Mouse (Mus musculus): ENCODE data around the gene Bbs4. TPM values are rescaled to one million over a fixed set of nuclear protein-coding genes. Genes with fewer than 3 reads are reported as not detected.
A peak's percentile ranks its signal among the peaks of the same experiment; 100 is the strongest.

Bbs4 gene
- total RNA-seq, 4 experiments from 2014 or later: 42.5 to 46.1 (median 43.1) TPM

DNA sequence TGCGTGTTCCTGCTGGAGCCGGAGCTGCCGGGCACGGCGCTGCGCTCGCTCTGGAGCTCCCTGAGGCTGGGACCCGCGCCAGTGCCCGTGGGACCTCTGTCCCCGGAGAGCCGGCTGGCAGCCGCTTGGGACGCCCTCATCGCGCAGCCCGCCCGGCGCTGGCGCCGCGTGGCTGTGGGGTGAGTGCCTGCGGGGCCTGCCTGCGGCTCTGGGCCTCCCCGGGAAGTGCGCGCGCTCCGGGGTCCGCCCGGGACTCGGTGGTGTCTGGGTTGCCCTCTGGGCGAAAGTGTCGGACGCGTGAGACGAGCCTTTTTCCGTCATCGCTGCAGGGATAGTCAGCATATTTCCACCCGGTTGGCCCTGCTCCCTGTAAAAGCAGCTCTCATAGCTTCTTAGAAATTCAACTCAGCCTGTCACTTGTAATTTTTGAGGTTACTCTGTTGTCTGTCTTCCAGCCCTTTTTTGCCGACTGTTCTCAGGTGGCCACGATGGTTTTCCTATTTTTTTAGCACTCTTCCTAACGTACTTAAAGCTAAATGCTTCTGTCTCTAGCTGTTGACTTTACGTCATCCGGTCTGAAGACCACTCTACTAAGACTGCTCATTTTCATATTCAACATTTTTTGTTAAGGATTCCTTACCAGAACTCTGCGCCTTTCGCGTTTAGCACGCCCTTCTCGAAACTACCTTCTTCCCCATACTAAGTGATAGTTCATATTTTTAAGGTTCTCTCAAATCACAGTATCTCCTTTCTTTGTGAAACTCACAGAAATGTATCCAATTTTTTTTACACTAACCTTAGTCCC lies 61.4 kb downstream of the Bbs4 start:
- DNase-seq (ENCODE audit: low spot score in 2 of 2): no peak

DNA sequence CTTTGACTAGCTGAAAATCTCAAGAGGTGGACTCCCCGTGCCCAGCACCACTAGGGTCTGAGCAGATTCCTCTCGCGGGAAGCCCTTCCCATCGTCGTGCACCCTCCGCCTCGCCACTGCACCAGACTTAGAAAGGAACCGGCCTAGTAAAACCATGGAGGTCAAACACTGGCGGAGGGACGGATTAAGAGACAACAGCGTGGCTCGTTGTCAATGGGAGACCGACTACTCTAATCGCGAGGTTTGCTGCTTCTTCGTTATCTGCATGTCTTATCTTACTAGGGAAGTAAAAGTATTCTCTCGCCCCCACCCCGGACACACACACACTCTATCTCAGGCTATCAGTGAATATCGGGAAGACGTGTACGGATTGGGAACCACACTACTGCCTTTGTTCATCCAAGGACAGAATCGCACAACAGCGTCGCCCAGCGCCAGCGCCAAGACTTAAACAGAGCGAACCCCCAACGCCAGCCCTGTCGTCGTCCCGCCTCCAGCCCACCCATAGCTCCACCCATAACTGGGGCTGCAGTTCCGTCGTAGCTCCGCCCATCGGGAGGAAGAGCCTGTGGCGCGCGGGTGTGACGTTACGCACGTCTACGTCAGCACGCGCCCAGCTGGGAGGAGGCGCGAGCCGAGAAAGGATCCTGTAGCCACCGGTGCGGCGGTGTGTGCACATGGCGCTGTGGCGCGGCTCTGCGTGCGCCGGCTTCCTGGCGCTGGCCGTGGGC lies 62.2 kb downstream of the Bbs4 start, which contains the start of gene Adpgk:
Gene Adpgk (plus strand): TSS at position 602 of the 731 bp plus-strand sequence.
- DNase-seq (ENCODE audit: low spot score in 2 of 2): peak; percentile 92 to 98

DNA sequence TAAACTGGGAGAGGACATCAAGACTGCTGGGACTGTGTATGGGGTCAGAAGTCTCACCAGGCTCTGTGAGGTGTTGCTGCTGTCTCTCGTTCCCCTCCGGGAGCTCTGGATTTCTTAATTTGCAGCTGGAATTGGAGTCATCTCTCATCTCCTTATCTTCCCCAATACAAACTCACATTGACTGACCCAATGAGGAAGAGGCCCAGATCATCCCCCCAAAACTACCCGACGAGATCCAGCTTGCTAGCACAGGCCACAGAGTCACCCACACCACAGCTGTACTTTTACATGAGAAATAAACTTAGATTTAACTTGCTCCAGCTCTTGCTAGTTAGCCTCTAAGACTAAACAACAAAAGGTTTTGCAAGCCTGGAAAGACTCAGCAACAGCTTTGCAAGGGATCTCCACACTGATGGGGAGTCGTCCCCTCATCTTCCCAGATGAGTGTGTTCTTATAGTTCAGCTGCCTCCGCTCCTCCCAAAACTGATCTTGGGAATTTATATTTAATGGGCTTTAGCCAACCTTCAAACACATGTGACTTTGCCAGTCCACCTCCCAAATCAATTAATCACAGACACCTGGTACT lies 63.7 kb downstream of the Bbs4 start:
- DNase-seq (ENCODE audit: low spot score in 2 of 2): no peak

DNA sequence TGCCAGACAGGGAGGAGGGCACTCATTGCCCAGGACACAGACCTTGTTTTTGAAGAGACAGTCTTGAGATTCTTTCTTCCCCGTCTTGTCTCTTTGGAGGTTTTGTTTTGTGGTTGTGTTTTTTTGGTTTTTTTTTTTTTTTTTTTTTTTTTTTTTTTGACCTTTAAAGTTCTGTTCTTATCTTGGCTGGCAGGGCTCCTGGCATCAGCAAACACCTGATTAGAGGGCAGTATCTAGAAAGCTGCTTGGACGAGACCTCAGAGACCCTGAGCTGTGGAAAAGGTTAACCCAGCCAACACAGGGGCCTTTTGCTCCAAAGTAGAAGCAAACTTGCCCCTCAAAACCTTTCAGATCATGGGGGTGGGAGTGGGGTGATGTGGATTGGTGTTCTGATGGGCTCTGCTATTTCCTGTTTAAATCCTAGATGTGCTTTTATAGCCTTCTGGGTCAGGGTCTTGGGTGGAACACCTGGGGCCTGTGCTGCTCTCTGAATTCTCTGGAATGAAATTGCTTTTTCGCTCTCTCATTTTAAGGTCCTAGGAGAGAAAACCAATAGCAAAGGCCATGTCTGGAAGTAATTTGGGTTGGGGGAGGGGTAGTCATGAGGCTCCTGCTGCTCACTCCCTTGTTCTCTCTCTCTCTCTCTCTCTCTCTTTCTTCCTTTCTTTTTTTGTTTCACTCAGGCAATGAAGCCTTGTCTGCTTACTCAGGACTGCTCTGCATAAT lies 64.5 kb downstream of the Bbs4 start:
- DNase-seq (ENCODE audit: low spot score in 2 of 2): no peak

DNA sequence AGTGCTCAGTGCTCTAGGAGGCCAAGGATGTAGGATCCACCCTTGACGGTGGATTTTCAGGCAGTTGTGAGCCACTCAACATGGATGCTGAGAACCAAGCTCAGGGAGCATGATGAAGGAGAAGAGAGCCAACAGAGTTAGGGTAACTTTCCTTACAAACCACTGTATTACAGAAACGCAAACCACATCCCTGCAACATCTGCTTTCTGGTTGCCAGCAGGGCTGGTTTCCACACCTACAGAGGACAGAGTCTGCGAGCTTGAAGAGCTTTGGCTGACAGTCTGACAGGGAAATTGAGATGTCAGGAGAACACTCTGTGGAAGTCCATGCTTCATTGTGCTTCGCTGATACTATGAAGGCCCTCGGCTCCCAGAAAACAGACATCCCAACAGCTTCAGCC lies 65.2 kb downstream of the Bbs4 start:
- DNase-seq (ENCODE audit: low spot score in 2 of 2): no peak

DNA sequence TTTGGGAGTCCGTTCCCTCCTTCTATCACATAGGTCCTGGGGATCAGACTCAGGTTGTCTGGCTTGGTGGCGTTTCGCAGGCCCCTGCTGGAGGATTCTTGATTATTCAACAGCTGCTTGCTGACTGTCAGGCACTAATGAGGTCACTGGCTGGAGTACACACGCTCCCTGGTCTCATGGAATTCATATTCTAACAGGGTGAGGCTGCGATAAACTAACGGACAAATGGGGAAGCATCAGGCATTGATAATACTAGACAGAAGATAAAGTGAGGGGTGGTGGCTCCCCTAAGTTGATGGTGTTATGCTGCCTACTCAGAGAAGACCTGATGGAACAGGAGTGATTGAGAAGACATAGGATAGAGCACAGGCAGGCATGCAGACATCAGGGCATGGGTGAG lies 67.7 kb downstream of the Bbs4 start:
- DNase-seq (ENCODE audit: low spot score in 2 of 2): no peak

DNA sequence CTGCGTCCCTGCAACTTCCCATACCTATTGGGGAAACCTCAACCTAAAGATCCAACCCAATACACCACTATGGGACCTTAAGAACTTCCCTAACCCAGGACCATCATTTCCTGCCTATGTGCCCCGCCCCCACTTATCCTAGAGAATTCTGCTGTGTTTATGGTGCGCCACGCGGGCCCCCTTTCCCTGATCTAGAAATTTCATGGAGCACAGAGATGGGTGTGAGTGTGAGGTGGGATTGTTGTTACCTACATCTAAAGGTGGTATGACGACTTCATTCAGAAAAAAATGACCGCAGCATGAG lies 70.7 kb downstream of the Bbs4 start:
- no peak for DNase-seq (ENCODE audit: low spot score in 2 of 2)

DNA sequence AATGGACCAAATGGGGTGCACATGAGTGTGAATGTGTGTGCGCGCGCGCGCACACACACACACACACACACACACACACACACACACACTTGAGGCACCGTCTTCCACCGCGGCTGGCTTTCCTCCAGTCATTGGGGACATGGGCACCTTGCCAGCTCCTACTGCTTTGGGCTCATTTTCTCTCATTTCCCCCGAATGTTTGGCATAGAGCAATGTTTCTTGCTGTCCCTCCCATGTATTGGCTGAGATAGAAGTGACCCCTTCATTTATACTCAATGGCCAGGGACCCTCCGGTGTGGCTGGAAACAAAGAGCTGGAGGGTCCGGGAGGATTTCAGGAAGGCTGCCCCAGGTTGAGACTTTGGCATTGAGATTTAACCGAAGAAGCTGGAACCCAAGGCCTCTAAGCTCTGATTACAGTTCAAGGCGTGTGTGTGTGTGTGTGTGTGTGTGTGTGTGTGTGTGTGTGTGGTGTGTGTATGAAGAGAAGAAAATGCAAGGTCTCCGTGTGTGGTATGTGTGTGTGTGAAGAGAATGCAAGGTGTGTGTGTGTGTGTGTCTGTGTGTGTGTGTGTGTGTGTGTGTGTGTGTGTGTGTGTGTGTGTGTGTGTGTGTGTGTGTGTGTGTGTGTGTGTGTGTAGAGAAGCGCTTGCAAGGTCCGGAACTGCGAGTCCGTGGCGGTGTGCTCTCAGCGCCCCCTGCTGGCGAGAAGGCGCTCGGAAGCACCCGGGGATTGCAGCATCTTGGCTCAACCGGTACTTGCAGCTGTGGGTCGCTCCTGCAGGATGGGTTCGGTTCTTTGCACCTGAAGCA lies 71.2 kb downstream of the Bbs4 start:
- peak; percentile 51 to 67 for DNase-seq (ENCODE audit: low spot score in 2 of 2)

DNA sequence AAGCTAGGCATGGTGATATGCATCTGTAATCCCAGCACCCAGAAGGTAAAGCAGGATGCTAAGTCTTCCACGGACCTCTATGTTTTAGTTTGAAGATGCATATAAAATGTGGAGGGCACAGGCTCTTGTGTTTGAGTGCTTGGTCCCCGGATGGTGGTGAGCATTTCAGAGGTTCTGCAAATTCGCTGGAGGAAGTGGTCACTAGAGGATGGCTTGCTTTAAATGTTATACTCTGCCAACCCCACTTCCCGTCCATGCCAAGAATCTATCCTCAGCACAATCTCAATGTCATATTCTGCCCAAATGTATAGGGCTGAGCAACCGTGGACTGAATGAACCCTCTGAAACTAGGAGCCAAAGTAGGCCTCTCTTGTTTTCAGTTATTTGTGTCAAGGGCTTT lies 72.4 kb downstream of the Bbs4 start:
- no peak for DNase-seq (ENCODE audit: low spot score in 2 of 2)

DNA sequence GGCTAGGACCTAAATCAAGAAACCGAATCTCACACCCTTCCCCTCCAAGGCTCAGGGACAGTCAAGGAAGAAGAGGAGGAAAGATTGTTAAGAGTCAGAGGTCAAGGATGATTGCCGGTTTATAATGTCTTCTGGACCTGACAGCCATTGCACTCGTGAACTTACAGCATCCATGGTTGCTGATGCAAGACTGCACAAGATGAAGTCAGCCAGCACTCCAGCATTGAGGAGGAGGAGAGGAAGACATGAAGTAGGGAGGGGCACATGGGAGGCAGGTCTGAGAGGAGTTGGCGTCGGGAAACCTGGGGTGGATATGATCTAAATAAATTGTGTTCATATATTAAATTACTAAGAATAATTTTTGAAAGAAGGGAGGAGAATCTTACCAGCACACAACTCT lies 74.6 kb downstream of the Bbs4 start:
- no peak for DNase-seq (ENCODE audit: low spot score in 2 of 2)

DNA sequence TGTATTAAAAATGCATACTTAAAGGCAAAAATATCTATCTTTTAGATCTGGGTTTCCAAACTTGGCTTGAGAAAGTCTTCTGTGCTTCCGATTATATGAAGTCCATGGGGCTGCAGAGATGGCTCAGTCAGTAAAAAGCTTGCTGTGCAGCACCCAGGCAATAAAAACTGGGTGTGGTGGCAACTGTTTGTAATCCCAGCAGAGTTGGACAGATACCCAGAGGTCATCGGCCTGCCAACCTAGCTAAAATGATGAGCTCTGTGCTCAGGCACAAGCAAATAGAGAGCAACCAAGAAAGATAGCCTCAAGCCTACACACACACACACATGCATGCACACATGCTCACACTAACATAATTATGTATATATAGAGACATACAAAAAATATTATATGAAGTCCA lies 75.1 kb downstream of the Bbs4 start:
- no peak for DNase-seq (ENCODE audit: low spot score in 2 of 2)

DNA sequence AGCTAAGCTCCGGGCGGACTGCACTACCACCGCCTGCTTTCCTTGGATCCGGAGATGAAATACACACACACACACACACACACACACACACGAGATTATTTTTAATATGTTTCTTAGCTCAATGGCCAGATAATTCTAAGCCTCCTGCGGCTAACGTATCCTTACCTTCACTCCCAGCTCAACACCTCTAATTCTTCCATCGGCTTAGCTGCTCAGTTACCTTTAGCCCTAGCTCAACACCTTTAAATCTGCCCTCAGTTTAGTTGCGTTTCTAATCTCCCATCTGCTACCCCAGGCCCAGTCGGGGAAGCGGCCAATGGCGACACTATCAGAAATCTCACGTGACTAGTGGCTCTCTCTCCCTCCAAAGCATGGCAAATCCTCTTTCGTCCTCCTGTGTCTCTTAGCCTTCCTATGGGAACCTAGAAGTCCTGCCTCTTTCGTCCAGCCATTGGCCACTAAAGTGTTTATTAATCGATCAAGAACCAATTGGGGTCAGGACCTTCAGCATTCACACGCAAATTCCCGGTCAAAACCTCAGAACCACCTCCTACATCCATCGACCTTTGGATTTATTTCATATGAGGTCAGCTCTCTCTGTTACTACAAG lies 78.4 kb downstream of the Bbs4 start:
- DNase-seq (ENCODE audit: low spot score in 2 of 2): no peak

DNA sequence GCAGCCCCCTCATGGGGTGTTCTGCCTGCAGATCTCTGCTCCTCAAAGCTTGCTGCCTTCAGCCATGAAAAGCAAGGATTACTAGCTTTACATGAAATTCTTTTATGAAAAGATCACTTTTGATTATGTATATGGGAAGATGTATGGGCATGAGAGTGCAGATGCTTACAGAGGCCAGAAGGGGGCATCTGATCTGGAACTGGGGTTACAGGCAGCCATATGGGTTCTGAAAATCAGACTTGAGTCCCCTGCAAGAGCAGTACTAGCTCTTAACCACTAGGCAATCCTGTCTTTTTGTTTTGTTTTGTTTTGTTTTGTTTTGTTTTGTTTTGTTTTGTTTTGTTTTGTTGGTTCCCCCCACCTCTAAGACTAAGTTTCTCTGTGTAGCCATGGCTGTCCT lies 80.1 kb downstream of the Bbs4 start:
- no peak for DNase-seq (ENCODE audit: low spot score in 2 of 2)

Other genes starting within 250 kb of the Bbs4 start
- gene Adpgk, start 62.0 kb downstream of the Bbs4 start, total RNA-seq (2022): 10 to 100 TPM; 13.6 to 16.4 (median 14.4) TPM
- 100 to 1,000 TPM; 101 to 107 (median 103) TPM for gene Arih1, start 133.1 kb upstream of the Bbs4 start, total RNA-seq (2022)
- 100 to 1,000 TPM in 1 of 4 experiments, 10 to 100 TPM in 3; 47.1 to 108 (median 62.0) TPM for gene Hexa, start 186.0 kb upstream of the Bbs4 start, total RNA-seq (2022)
- gene Tmem202, start 186.3 kb upstream of the Bbs4 start, total RNA-seq (2022): 1 to 10 TPM; 2.5 to 4.5 (median 4.0) TPM
- gene Celf6, start 224.4 kb upstream of the Bbs4 start, total RNA-seq (2022): 10 to 100 TPM; 22.3 to 29.6 (median 26.5) TPM

All from left cerebral cortex, adult 8-10 months (tissue).